Mouse (Mus musculus) heart, adult 8-10 months (tissue): ENCODE results near the gene Leng8. TPM values are rescaled to one million over a fixed set of nuclear protein-coding genes. Genes with fewer than 3 reads are reported as not detected.

Experiments
- DNase-seq: peaks from one replicate; pipeline ENCODE4 v3.0.0; 2022; ENCODE audit warnings: low spot score
- total RNA-seq, 4 experiments: library from RNA; stranded (reverse); gene quantifications; 2 replicates each; pipeline ENCODE4 v1.2.4; 2022

Gene Leng8
- total RNA-seq, result 10 to 100 TPM; 27.1 to 49.5 (median 38.6) TPM

GRCm38 (mm10) chr7:4136771-4137531 is at the start of gene Leng8:
Gene Leng8, plus strand, starts transcription at chr7:4137039.
- DNase-seq, result peak; percentile 99

GRCm38 (mm10) chr7:4087238-4087895 is 49.5 kb upstream of the Leng8 start:
- no peak for DNase-seq

GRCm38 (mm10) chr7:4087896-4088480 is 48.9 kb upstream of the Leng8 start:
- no peak for DNase-seq

GRCm38 (mm10) chr7:4088679-4089078 is 48.2 kb upstream of the Leng8 start:
- DNase-seq, result no peak

GRCm38 (mm10) chr7:4091170-4091569 is 45.7 kb upstream of the Leng8 start:
- DNase-seq, result no peak

- no peak for DNase-seq
These were observed 38.5 kb upstream of the Leng8 start for GRCm38 (mm10) chr7:4098301-4098700.

GRCm38 (mm10) chr7:4098832-4099231 is 38.0 kb upstream of the Leng8 start:
- DNase-seq, result no peak

GRCm38 (mm10) chr7:4101144-4101543 is 35.7 kb upstream of the Leng8 start:
- no peak for DNase-seq

- DNase-seq, result peak; percentile 54
These were observed 33.4 kb upstream of the Leng8 start for GRCm38 (mm10) chr7:4103411-4103810.

GRCm38 (mm10) chr7:4111766-4112165 is 25.1 kb upstream of the Leng8 start:
- peak; percentile 30 for DNase-seq

GRCm38 (mm10) chr7:4117050-4117814 is 19.6 kb upstream of the Leng8 start:
- DNase-seq, result no peak

- DNase-seq, result no peak
These were observed 17.4 kb upstream of the Leng8 start, which contains the start of gene Ttyh1 for GRCm38 (mm10) chr7:4119344-4119902. Gene Ttyh1, plus strand, starts transcription at chr7:4119408.

GRCm38 (mm10) chr7:4119976-4120921 is 16.6 kb upstream of the Leng8 start:
- DNase-seq, result no peak

GRCm38 (mm10) chr7:4122076-4122768 is 14.6 kb upstream of the Leng8 start:
- DNase-seq, result no peak

GRCm38 (mm10) chr7:4122783-4123182 is 14.1 kb upstream of the Leng8 start:
- DNase-seq, result no peak

GRCm38 (mm10) chr7:4123732-4124131 is 13.1 kb upstream of the Leng8 start:
- DNase-seq, result no peak

GRCm38 (mm10) chr7:4124315-4124759 is 12.5 kb upstream of the Leng8 start:
- no peak for DNase-seq

GRCm38 (mm10) chr7:4124856-4125255 is 12.0 kb upstream of the Leng8 start:
- DNase-seq, result no peak

- DNase-seq, result no peak
These were observed 11.5 kb upstream of the Leng8 start for GRCm38 (mm10) chr7:4125306-4125705.
